Mouse (Mus musculus): ENCODE measurements around the gene Olfr239. TPM values are rescaled to one million over a fixed set of nuclear protein-coding genes. Genes with fewer than 3 reads are reported as not detected.
"Not testable (repeated sequence)": the region's sequence is repeated elsewhere in the genome, so short reads cannot be mapped to it uniquely, and the experiment has no call there.

Olfr239 gene
- not detected in 2 replicates for total RNA-seq (2014; fragmentation: Nextera tagmentation)
- total RNA-seq (2017), result not detected in 2 replicates

DNA sequence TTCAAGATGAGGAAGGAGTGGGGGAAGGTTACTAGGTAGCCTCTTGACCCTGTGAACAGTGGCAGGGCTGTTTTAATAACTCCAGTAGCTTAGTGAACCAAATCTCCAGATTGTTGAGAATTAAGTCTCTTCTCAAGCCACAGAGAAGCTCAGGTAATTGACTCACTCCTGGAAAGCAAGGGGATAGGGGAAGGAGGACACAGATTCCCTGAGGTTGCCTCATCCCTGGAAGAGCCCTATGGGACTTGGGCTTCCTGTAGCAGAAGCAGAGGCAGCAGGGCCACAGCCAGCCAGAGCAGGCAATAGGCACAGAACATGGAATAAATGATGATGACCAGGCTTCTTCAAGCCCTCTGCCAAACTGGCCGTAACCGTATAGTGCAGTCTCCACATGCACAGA lies at the start of gene Olfr239:
Gene Olfr239, plus strand, starts transcription at position 301 of the 400 bp plus-strand sequence.
- ATAC-seq (replicated peaks; ENCODE audit: low FRiP score, low TSS enrichment, poor library complexity, severe bottlenecking), result not testable (repeated sequence)

- not testable (repeated sequence) for ATAC-seq (replicated peaks; ENCODE audit: low FRiP score, low TSS enrichment, poor library complexity, severe bottlenecking)
Observed at GRCm38 (mm10) chr17:33168147-33168546, 23.0 kb upstream of the Olfr239 start, which contains the start of gene Olfr55. Gene Olfr55 (plus strand): TSS chr17:33168447.

GRCm38 (mm10) chr17:33221590-33221989 lies 30.5 kb downstream of the Olfr239 start, which contains the start of gene Olfr1564:
Gene Olfr1564 (minus strand): TSS chr17:33221690.
- no peak for ATAC-seq (replicated peaks; ENCODE audit: low FRiP score, low TSS enrichment, poor library complexity, severe bottlenecking)

- not testable (repeated sequence) for ATAC-seq (replicated peaks; ENCODE audit: low FRiP score, low TSS enrichment, poor library complexity, severe bottlenecking)
Observed at GRCm38 (mm10) chr17:33236646-33237045, 45.5 kb downstream of the Olfr239 start.

Other genes with a start within 250 kb of the Olfr239 start
- gene Cyp4f13, start 243.9 kb upstream of the Olfr239 start, total RNA-seq (2014; fragmentation: Nextera tagmentation), result 14.4 and 19.2 TPM in 2 replicates
- gene Cyp4f13, start 243.9 kb upstream of the Olfr239 start, total RNA-seq (2017), result 2.8 and 5.4 TPM in 2 replicates
- gene Zfp472, start 225.5 kb upstream of the Olfr239 start, total RNA-seq (2014; fragmentation: Nextera tagmentation), result 13.4 and 16.8 TPM in 2 replicates
- 16.5 and 20.0 TPM in 2 replicates for gene Zfp472, start 225.5 kb upstream of the Olfr239 start, total RNA-seq (2017)
- gene Zfp952, start 198.2 kb upstream of the Olfr239 start, total RNA-seq (2014; fragmentation: Nextera tagmentation), result 7.5 and 8.5 TPM in 2 replicates
- 4.1 and 8.3 TPM in 2 replicates for gene Zfp952, start 198.2 kb upstream of the Olfr239 start, total RNA-seq (2017)
- gene Zfp763, start 157.9 kb upstream of the Olfr239 start, total RNA-seq (2014; fragmentation: Nextera tagmentation), result 6.6 and 12.2 TPM in 2 replicates
- gene Zfp763, start 157.9 kb upstream of the Olfr239 start, total RNA-seq (2017), result 8.0 and 14.3 TPM in 2 replicates
- not detected in 2 replicates for gene 4921501E09Rik, start 123.2 kb upstream of the Olfr239 start, total RNA-seq (2014; fragmentation: Nextera tagmentation)
- not detected in 2 replicates for gene 4921501E09Rik, start 123.2 kb upstream of the Olfr239 start, total RNA-seq (2017)
- gene Zfp563, start 102.0 kb upstream of the Olfr239 start, total RNA-seq (2014; fragmentation: Nextera tagmentation), result 3.7 and 5.2 TPM in 2 replicates
- 3.9 and 6.8 TPM in 2 replicates for gene Zfp563, start 102.0 kb upstream of the Olfr239 start, total RNA-seq (2017)
- not detected in 2 replicates for gene Morc2b, start 51.6 kb upstream of the Olfr239 start, total RNA-seq (2014; fragmentation: Nextera tagmentation)
- not detected in 2 replicates for gene Morc2b, start 51.6 kb upstream of the Olfr239 start, total RNA-seq (2017)
- gene Olfr55, start 22.9 kb upstream of the Olfr239 start, total RNA-seq (2014; fragmentation: Nextera tagmentation), result not detected in 2 replicates
- not detected in 2 replicates for gene Olfr55, start 22.9 kb upstream of the Olfr239 start, total RNA-seq (2017)
- gene Olfr1564, start 30.4 kb downstream of the Olfr239 start, total RNA-seq (2014; fragmentation: Nextera tagmentation), result not detected in 2 replicates
- gene Olfr1564, start 30.4 kb downstream of the Olfr239 start, total RNA-seq (2017), result not detected in 2 replicates
- gene Zfp955a, start 63.8 kb downstream of the Olfr239 start, total RNA-seq (2014; fragmentation: Nextera tagmentation), result 9.4 and 13.1 TPM in 2 replicates
- 10.8 and 18.6 TPM in 2 replicates for gene Zfp955a, start 63.8 kb downstream of the Olfr239 start, total RNA-seq (2017)
- 0.12 TPM in 1 of 2 replicates, not detected in the other for gene Olfr63, start 73.4 kb downstream of the Olfr239 start, total RNA-seq (2014; fragmentation: Nextera tagmentation)
- not detected in 2 replicates for gene Olfr63, start 73.4 kb downstream of the Olfr239 start, total RNA-seq (2017)
- gene Zfp955b, start 98.2 kb downstream of the Olfr239 start, total RNA-seq (2014; fragmentation: Nextera tagmentation), result 5.7 and 6.9 TPM in 2 replicates
- 6.9 and 11.9 TPM in 2 replicates for gene Zfp955b, start 98.2 kb downstream of the Olfr239 start, total RNA-seq (2017)
- gene Zfp81, start 167.6 kb downstream of the Olfr239 start, total RNA-seq (2014; fragmentation: Nextera tagmentation), result 14.1 and 15.4 TPM in 2 replicates
- 13.4 and 24.3 TPM in 2 replicates for gene Zfp81, start 167.6 kb downstream of the Olfr239 start, total RNA-seq (2017)
- 21.7 and 34.5 TPM in 2 replicates for gene Zfp101, start 203.3 kb downstream of the Olfr239 start, total RNA-seq (2014; fragmentation: Nextera tagmentation)
- 20.5 and 37.3 TPM in 2 replicates for gene Zfp101, start 203.3 kb downstream of the Olfr239 start, total RNA-seq (2017)
- gene Actl9, start 241.6 kb downstream of the Olfr239 start, total RNA-seq (2014; fragmentation: Nextera tagmentation), result not detected in 2 replicates
- not detected in 2 replicates for gene Actl9, start 241.6 kb downstream of the Olfr239 start, total RNA-seq (2017)

Data from megakaryocyte-erythroid progenitor cell, adult 5-6 weeks (primary cell).